Mouse (Mus musculus): ENCODE data around the gene Flt4. TPM values are rescaled to one million over a fixed set of nuclear protein-coding genes. Genes with fewer than 3 reads are reported as not detected.
A peak's percentile ranks its signal among the peaks of the same experiment; 100 is the strongest.

Flt4 gene
- polyA plus RNA-seq, 1 experiment from 2014 or later: 4.8 TPM

DNA sequence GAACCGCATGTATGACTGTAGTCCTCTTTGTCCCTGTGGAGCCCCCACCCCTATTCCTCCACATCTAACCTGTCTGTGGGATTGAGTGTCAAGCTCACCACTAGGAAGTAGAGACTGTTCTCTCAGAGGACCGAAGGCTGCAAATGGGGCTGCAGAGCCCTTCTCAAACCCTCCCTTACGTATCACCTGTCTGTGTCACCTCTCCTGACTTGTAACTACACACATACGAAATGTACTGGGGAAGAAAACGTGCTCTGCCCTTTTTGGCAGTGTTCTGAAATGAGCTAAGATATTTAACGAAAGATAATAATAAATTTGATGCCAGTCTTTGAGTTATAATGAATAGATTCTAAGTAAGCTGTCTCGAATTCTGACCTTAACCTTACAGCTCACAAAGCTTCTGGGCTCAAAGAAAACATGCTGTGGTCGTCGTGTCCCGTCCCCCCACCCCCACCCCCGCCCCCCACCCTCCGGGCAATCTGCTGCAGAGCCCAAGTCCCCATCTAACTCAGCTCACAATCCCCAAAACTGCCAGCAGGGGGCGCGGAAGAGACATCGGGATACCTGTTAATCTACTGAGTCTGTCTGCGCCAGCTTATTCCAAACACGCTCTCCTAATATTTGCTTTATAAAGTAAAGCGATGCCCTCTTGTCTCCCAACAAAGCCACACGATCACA is 43.5 kb downstream of the Flt4 start:
- 0 out of 2 replicates have a peak overlapping the region, but pooled peaks have one; percentile 30 for H3K27ac ChIP-seq
- 29% methylated on average over 19 of the region's 19 CpGs for WGBS

DNA sequence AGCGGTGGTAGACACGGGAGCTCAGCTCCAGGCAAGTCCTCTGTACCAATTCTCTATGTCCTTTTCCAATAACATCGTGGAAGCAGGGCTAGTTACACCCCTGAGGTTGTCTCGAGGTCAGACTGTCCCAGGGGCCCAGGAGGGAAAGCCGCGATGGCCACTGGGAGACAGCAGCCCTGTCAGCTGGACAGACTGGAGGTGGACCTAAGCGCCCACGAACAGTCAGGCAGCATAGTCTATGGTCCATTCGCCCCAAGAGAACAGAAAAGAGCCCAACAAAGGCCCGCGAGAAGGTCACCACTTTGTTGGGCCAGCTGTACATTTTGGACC is 44.0 kb downstream of the Flt4 start:
- H3K27ac ChIP-seq: 0 out of 2 replicates have a peak overlapping the region, but pooled peaks have one; percentile 35
- no peaks in the 10 kb centered on the region for H3K36me3 ChIP-seq (replicated peaks)
- 48% methylated on average over 11 of the region's 11 CpGs for WGBS
- H3K4me3 ChIP-seq: peak overlapping the region; percentile 26; the same call in 1 of the 2 replicates
- H3K9me3 ChIP-seq: no peaks in the 10 kb centered on the region
- DNase-seq (ENCODE audit: extremely low spot score, low spot score): no peak
- H3K27me3 ChIP-seq (ENCODE audit: poor library complexity, severe bottlenecking): no peaks in the 10 kb centered on the region
- H3K4me1 ChIP-seq: peaks cover 18% of the 10 kb centered on the region

More for the DNA sequence above, 43.5 kb downstream of the Flt4 start:
- peak overlapping the region; percentile 26; the same call in 1 of the 2 replicates for H3K4me3 ChIP-seq
- peak; percentile 84 for DNase-seq (ENCODE audit: extremely low spot score, low spot score)
- no peaks in the 10 kb centered on the region for H3K27me3 ChIP-seq (ENCODE audit: poor library complexity, severe bottlenecking)
- no peaks in the 10 kb centered on the region for H3K9me3 ChIP-seq
- H3K4me1 ChIP-seq: peaks cover 18% of the 10 kb centered on the region
- H3K36me3 ChIP-seq (replicated peaks): no peaks in the 10 kb centered on the region

- Histone ChIP-seq H3K27ac (no peak overlapping the region), H3K4me3 (no peak overlapping the region), H3K27me3 (ENCODE audit: poor library complexity, severe bottlenecking) (no peaks in the 10 kb centered on the region), H3K9me3 (no peaks in the 10 kb centered on the region), H3K36me3 (replicated peaks) (no peaks in the 10 kb centered on the region), H3K4me1 (peaks cover 22% of the 10 kb centered on the region)
- no peak for DNase-seq (ENCODE audit: extremely low spot score, low spot score)
- 91% methylated on average over 5 of the region's 5 CpGs for WGBS
These were observed 45.6 kb downstream of the Flt4 start for GRCm38 (mm10) chr11:49654651-49655050.

DNA sequence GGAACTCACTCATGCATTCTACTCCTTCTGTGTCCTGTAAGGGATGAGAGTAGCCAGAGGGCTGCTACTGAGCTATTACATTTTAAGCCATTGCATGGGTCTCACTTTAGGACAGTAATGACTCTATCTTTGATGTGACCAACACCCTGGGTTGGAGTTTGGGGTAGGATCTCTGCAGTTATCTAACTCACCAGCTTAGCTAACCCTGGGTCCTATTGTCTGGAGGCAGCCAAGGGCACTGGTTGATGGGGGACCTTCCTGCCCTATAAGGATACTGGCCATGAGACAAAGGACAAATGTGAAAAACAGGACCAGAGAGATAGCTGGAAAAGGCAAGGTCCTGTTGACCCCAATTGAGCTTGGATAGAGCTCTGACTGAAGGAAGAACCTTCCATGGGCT is 46.4 kb downstream of the Flt4 start:
- no peak for DNase-seq (ENCODE audit: extremely low spot score, low spot score)
- peaks cover 20% of the 10 kb centered on the region for H3K4me1 ChIP-seq
- no peak overlapping the region for H3K4me3 ChIP-seq
- no peaks in the 10 kb centered on the region for H3K9me3 ChIP-seq
- H3K27ac ChIP-seq: no peak overlapping the region
- no peaks in the 10 kb centered on the region for H3K36me3 ChIP-seq (replicated peaks)
- no peaks in the 10 kb centered on the region for H3K27me3 ChIP-seq (ENCODE audit: poor library complexity, severe bottlenecking)

DNA sequence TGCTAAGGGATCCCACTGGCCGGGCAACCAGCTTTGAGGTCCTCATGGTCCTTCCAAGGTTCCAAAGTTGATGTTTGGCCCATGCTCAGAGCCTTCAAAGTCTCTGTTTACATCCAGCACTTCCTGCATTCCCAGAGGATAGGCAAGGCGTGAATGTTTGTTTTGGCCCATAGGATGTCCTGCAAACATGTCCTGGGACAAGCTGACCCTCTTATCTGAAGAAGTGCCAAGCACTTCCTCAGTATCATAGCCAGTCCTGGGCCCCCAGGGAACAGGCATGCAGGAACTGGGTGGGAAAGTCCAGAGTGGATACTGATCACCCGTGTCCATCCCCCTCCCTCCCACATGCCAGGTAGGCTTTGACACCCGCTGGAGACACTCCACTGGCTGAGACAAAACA is 49.0 kb downstream of the Flt4 start:
- no peak overlapping the region for H3K4me3 ChIP-seq
- H3K27me3 ChIP-seq (ENCODE audit: poor library complexity, severe bottlenecking): no peaks in the 10 kb centered on the region
- H3K9me3 ChIP-seq: no peaks in the 10 kb centered on the region
- 85% methylated on average over 4 of the region's 4 CpGs for WGBS
- H3K36me3 ChIP-seq (replicated peaks): no peaks in the 10 kb centered on the region
- no peak overlapping the region for H3K27ac ChIP-seq
- H3K4me1 ChIP-seq: peaks cover 7% of the 10 kb centered on the region
- no peak for DNase-seq (ENCODE audit: extremely low spot score, low spot score)

DNA sequence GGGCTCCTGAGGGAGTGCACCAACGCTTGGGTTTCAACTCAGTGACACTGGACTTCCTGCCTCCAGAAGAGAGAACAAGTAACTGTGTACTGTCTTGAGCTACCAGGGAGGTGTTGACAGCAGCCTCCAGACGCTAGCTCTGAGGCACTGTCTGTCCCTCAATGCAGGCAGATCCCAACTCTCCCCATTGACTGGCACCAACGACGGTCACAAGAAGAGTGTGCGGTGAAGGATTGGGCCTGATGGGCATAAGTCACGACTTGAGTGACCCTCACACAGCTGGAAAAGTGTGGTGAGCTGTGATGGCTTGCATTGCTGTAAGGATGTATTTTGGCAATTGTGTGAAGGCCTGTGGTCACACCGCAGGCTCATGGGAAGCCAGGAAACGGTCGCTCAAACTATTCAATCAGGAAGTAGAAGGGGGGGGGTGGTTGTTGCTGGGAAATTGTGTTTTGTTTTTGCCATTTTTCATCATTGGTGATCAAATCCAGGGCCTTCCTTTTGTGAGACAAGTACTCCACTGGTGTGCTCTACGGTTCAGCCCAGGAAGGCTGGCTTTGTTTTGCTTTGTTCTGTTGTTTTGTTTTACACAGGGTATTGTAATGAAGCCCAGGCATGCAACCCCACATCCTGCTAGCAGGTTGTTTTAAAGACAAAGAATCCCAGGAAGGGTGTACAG is 49.9 kb downstream of the Flt4 start:
- WGBS: 74% methylated on average over 10 of the region's 10 CpGs
- Histone ChIP-seq H3K36me3 (replicated peaks) (no peaks in the 10 kb centered on the region), H3K9me3 (no peaks in the 10 kb centered on the region), H3K27me3 (ENCODE audit: poor library complexity, severe bottlenecking) (no peaks in the 10 kb centered on the region), H3K4me1 (peaks cover 4% of the 10 kb centered on the region; the same call in 1 of the 2 replicates), H3K4me3 (no peak overlapping the region), H3K27ac (0 out of 2 replicates have a peak overlapping the region, but pooled peaks have one; percentile 9)
- DNase-seq (ENCODE audit: extremely low spot score, low spot score): no peak

DNA sequence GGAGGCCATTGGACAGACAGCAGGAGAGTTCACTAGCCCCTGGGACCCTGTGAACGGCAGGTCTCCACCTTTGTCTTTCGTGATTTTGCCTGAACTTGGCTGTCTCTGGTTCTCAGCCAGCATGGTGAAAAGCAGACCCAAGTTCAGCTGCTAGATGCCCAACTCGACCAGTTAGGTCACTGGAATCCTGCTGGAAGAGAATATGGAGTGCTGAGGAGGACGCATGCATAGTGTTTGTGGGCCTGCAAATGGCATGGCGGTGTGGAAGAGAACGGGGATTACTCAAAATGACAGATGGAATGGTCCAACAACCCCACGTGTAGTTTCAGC is 50.4 kb downstream of the Flt4 start:
- no peak for DNase-seq (ENCODE audit: extremely low spot score, low spot score)
- no peak overlapping the region for H3K4me3 ChIP-seq
- H3K9me3 ChIP-seq: no peaks in the 10 kb centered on the region
- 78% methylated on average over 7 of the region's 7 CpGs for WGBS
- H3K27me3 ChIP-seq (ENCODE audit: poor library complexity, severe bottlenecking): no peaks in the 10 kb centered on the region
- H3K4me1 ChIP-seq: peaks cover 4% of the 10 kb centered on the region; the same call in 1 of the 2 replicates
- H3K36me3 ChIP-seq (replicated peaks): no peaks in the 10 kb centered on the region
- H3K27ac ChIP-seq: no peak overlapping the region

DNA sequence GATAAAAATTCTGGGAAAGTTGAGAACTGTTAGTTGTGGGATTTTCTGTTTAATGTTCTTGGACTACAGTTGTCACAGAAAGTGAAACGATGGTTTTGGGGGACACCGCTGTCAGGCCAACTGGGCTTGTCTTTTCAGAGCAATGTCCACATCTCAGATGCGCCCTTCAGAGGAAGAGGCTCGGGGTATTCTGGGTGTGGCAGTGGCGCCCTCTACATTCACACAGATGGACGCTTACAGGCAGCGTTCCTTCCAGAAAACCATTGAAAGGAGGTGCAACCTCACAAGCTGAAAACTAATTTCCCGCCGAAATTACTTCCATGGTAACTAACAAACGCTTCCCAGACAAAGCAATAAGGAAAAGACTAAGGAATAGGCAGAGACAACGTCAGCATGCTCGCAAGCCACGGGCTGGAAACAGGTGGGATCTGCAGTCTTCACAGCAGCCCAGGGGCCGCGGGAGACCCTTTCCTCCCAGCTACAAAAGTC is 53.3 kb downstream of the Flt4 start:
- no peak for DNase-seq (ENCODE audit: extremely low spot score, low spot score)
- 62% methylated on average over 15 of the region's 15 CpGs for WGBS
- Histone ChIP-seq H3K27ac (no peak overlapping the region), H3K27me3 (ENCODE audit: poor library complexity, severe bottlenecking) (no peaks in the 10 kb centered on the region), H3K36me3 (replicated peaks) (no peaks in the 10 kb centered on the region), H3K4me3 (no peak overlapping the region), H3K4me1 (peaks cover 4% of the 10 kb centered on the region; the same call in 1 of the 2 replicates), H3K9me3 (no peaks in the 10 kb centered on the region)

DNA sequence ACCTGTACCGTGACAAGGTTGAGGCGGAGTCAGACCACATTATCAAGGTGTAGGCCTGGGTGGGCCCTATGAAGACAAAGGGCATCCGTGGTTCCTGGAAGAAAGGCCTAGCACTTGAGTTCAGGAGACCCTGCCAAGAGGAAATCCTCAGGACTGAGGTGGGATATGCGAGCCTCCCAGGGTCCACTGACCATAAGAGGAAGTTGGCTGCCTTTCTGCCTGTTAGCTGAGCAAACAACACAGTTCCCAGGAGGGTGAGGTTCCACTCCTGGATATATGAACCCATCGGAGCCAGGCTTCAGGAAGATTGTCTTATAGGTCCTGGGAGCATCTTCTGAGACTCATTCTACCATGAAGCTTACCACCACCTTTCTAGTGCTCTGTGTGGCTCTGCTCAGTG is 54.2 kb downstream of the Flt4 start, which contains the start of gene Scgb3a1:
Gene Scgb3a1, plus strand, starts transcription at position 301 of the 400 bp plus-strand sequence.
- H3K4me3 ChIP-seq: no peak within 1 kb of the TSS
- H3K9me3 ChIP-seq: no peaks in the 10 kb centered on the region
- 88% methylated on average over 5 of the region's 5 CpGs for WGBS
- H3K27me3 ChIP-seq (ENCODE audit: poor library complexity, severe bottlenecking): no peaks in the 10 kb centered on the region
- no peak for DNase-seq (ENCODE audit: extremely low spot score, low spot score)
- H3K36me3 ChIP-seq (replicated peaks): peaks cover 4% of the 10 kb centered on the region
- peaks cover 4% of the 10 kb centered on the region; the same call in 1 of the 2 replicates for H3K4me1 ChIP-seq
- H3K27ac ChIP-seq: no peak within 1 kb of the TSS

GRCm38 (mm10) chr11:49664262-49665140 is 55.4 kb downstream of the Flt4 start:
- DNase-seq (ENCODE audit: extremely low spot score, low spot score): no peak
- no peaks in the 10 kb centered on the region for H3K9me3 ChIP-seq
- H3K36me3 ChIP-seq (replicated peaks): peaks cover 15% of the 10 kb centered on the region
- no peaks in the 10 kb centered on the region for H3K27me3 ChIP-seq (ENCODE audit: poor library complexity, severe bottlenecking)
- no peak overlapping the region for H3K4me3 ChIP-seq
- WGBS: 80% methylated on average over 12 of the region's 12 CpGs
- H3K4me1 ChIP-seq: no peaks in the 10 kb centered on the region
- H3K27ac ChIP-seq: no peak overlapping the region

DNA sequence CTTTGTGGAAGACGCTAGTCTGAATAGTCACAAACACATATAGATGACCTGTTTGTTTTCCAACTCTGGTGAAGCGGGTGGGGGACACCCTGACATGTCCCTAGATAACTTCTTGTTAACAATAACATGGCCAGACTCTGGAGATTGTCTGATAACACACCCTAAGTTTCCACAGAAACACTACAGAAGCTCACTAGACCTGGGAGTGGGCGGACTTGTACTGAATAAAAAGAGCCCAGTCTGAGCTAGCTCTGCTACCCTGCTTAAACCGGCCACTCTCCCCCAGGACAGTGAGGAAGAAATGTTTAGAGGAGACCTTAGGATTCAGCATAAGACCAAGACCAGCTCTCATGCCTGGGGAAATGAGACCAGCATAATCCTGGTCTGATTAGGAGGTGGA is 56.4 kb downstream of the Flt4 start:
- peaks cover 25% of the 10 kb centered on the region for H3K36me3 ChIP-seq (replicated peaks)
- no peaks in the 10 kb centered on the region for H3K4me1 ChIP-seq
- no peak for DNase-seq (ENCODE audit: extremely low spot score, low spot score)
- H3K9me3 ChIP-seq: no peaks in the 10 kb centered on the region
- H3K27me3 ChIP-seq (ENCODE audit: poor library complexity, severe bottlenecking): no peaks in the 10 kb centered on the region
- WGBS: 82% methylated on average over 4 of the region's 4 CpGs
- H3K27ac ChIP-seq: no peak overlapping the region
- no peak overlapping the region for H3K4me3 ChIP-seq

- Histone ChIP-seq H3K9me3 (no peaks in the 10 kb centered on the region), H3K36me3 (replicated peaks) (peaks cover 88% of the 10 kb centered on the region)
- WGBS: 84% methylated on average over 3 of the region's 3 CpGs
These were observed 64.4 kb downstream of the Flt4 start for GRCm38 (mm10) chr11:49673433-49673832.

More at GRCm38 (mm10) chr11:49673433-49673832, 64.4 kb downstream of the Flt4 start:
- Histone ChIP-seq H3K4me1 (no peaks in the 10 kb centered on the region), H3K27ac (no peak overlapping the region), H3K4me3 (no peak overlapping the region), H3K27me3 (ENCODE audit: poor library complexity, severe bottlenecking) (no peaks in the 10 kb centered on the region)
- no peak for DNase-seq (ENCODE audit: extremely low spot score, low spot score)

Data from forebrain, embryonic 10.5 days (tissue).